Mouse (Mus musculus) hindbrain, postnatal 0 days (tissue): ENCODE data around the gene Pde4d. TPM values are rescaled to one million over a fixed set of nuclear protein-coding genes. Genes with fewer than 3 reads are reported as not detected.

Experiments
- ATAC-seq: fragments of 200-750 bp; cut with Nextera tagmentation; 2 replicates; pipeline ENCODE4 v1.8.0; 2017; ENCODE audit warnings: mild to moderate bottlenecking, moderate TSS enrichment, moderate library complexity
- DNase-seq: peaks from one replicate; pipeline ENCODE4 v3.0.0-alpha.2; 2015; ENCODE audit warnings: low spot score
- H3K27ac ChIP-seq: fragments of 300-500 bp; sonication (generic); 2 replicates; pipeline ENCODE4 v1.5.1; 2014; ENCODE audit warnings: mild to moderate bottlenecking
- H3K27me3 ChIP-seq: fragments of 300-500 bp; sonication (generic); 2 replicates; pipeline ENCODE4 v1.6.1; 2014; ENCODE audit warnings: low read length, mixed read lengths; ENCODE audit not compliant: insufficient read depth
- H3K36me3 ChIP-seq: fragments of 300-500 bp; sonication (generic); 2 replicates; pipeline ENCODE4 v1.6.1; 2014; ENCODE audit warnings: low read length, mixed read lengths; ENCODE audit not compliant: insufficient read depth
- H3K4me1 ChIP-seq: fragments of 300-500 bp; sonication (generic); 2 replicates; pipeline ENCODE4 v1.6.1; 2014; ENCODE audit warnings: antibody characterized with exemption, low read length, mixed read lengths; ENCODE audit not compliant: insufficient read depth
- H3K4me2 ChIP-seq: fragments of 300-500 bp; sonication (generic); 2 replicates; pipeline ENCODE4 v1.6.1; 2014; ENCODE audit warnings: low read depth, mild to moderate bottlenecking, low read length, moderate library complexity, mixed read lengths
- H3K4me3 ChIP-seq: fragments of 300-500 bp; sonication (generic); 2 replicates; pipeline ENCODE4 v1.5.1; 2014; ENCODE audit warnings: low read length
- H3K9ac ChIP-seq: fragments of 300-500 bp; sonication (generic); replicated peaks from 2 replicates; pipeline ENCODE4 v1.6.1; 2014; ENCODE audit warnings: mild to moderate bottlenecking, low read length, moderate library complexity, mixed read lengths
- H3K9me3 ChIP-seq: fragments of 300-500 bp; sonication (generic); 2 replicates; pipeline ENCODE4 v1.6.1; 2016; ENCODE audit warnings: low read length, mixed read lengths
- CTCF ChIP-seq: IDR thresholded peaks from 2 replicates; pipeline ENCODE4 v1.5.1; 2016; ENCODE audit warnings: antibody characterized with exemption, control low read depth, low read depth
- WGBS: fragments of 180-500 bp; shearing (Covaris S2); extraction: QIAGEN DNeasy Blood & Tissue Kit; methylation state at CpG from one replicate; pipeline ENCODE4 v1.1.7; 2014; 5-methylcytosine and 5-hydroxymethylcytosine counted together
- polyA plus RNA-seq: library from polyadenylated mRNA; unstranded; fragments of >200 nt; fragmentation: Nextera tagmentation; extraction: Ambion mirVana; gene quantifications from 2 replicates; pipeline ENCODE4 v1.2.1, GENCODE M21; 2015
- total RNA-seq: library from RNA; depleted of rRNA; stranded (reverse); fragments of >200 nt; gene quantifications from 2 replicates; pipeline ENCODE4 v1.2.3, GENCODE M21; 2014

Gene Pde4d
- total and polyA plus RNA-seq, 2 experiments from 2014 or later, result 19.3 to 77.1 TPM

DNA sequence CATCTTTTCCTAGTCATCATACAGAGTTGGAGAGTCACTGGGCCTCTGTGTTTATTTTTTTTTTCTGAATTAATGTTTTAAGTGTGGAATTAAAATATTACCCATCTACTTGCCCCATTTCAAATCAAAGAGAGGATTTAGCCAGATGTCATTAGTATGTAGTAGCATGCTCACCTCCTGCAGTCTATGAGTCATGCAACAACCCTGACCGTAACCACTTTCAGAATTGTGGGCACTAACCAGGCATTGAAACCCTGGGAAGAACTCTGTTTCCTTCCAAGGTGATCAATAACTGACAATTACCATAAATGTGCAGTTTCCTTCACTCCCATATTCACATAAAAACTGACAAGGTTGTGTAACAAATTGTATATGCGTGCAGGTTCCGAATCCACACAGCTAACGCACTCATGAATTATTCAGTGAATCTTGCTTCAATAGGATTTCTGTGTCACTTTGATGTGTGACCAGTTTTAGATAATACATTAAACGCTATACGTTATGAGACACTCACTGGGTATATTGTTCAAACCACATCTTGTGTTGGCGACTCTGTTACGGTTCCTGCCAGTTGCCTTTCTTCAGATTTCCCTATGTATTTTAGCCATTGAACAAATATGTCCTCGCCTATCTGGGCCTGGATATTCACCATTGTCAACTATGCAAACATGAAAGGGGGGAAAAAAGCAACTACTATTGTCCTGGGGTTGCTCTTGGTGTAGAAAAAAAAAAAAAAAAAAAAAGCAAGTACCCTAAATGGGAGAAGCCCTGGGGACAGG is 719.0 kb downstream of the Pde4d start:
- DNase-seq (no peak), ATAC-seq (no peak)
- no peaks in the 10 kb centered on the region for H3K4me1 ChIP-seq
- H3K27me3 ChIP-seq, result no peaks in the 10 kb centered on the region
- no peak overlapping the region for H3K9ac ChIP-seq
- H3K4me3 ChIP-seq, result no peak overlapping the region
- H3K4me2 ChIP-seq, result no peak overlapping the region
- 33% methylated on average over 9 of the region's 9 CpGs for WGBS
- H3K27ac ChIP-seq, result no peak overlapping the region
- no peaks in the 10 kb centered on the region for H3K9me3 ChIP-seq
- no peak for TF ChIP-seq CTCF
- no peaks in the 10 kb centered on the region for H3K36me3 ChIP-seq

DNA sequence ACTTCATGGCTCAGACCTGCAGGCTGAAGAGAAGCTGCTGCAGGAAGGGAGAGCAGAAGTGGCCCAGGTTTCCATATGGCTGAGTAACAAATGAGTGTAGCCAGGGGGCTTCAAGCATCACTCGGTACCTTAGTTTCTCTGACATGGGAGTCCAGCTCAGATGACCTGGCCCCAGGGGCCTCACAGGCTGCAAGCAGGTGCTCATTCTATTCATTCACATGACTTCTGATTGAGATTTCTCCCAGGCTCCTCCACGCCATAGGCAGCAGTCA is 719.5 kb downstream of the Pde4d start:
- Histone ChIP-seq H3K4me3 (no peak overlapping the region), H3K27ac (no peak overlapping the region), H3K9ac (no peak overlapping the region), H3K4me2 (no peak overlapping the region), H3K27me3 (no peaks in the 10 kb centered on the region), H3K9me3 (no peaks in the 10 kb centered on the region), H3K4me1 (no peaks in the 10 kb centered on the region), H3K36me3 (no peaks in the 10 kb centered on the region)
- DNase-seq (no peak), ATAC-seq (no peak)
- no peak for TF ChIP-seq CTCF
- WGBS, result 53% methylated on average over 2 of the region's 2 CpGs

DNA sequence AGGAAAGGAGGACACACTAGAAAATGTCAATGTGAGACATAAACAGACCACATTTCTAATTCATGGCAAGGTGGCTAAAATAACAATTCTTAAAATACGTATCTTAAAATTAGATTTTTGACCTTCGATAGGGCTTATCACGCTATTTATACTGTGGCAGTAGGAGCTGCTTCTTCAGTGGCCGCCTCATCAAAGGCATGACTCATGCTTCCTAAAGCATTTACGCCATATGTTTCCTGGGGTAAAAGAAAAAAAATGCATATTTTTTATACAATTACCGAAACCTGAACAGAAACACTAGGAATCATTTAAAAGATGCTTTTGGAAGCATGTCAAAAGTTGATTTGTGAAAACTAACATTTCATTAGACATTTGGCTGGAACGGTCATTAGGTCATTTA is 721.9 kb downstream of the Pde4d start:
- Histone ChIP-seq H3K36me3 (no peaks in the 10 kb centered on the region), H3K4me1 (no peaks in the 10 kb centered on the region), H3K9me3 (no peaks in the 10 kb centered on the region), H3K27ac (no peak overlapping the region), H3K4me3 (no peak overlapping the region), H3K9ac (no peak overlapping the region), H3K27me3 (no peaks in the 10 kb centered on the region), H3K4me2 (no peak overlapping the region)
- no peak for TF ChIP-seq CTCF
- WGBS, result 88% methylated on average over 7 of the region's 7 CpGs
- ATAC-seq (no peak), DNase-seq (no peak)

DNA sequence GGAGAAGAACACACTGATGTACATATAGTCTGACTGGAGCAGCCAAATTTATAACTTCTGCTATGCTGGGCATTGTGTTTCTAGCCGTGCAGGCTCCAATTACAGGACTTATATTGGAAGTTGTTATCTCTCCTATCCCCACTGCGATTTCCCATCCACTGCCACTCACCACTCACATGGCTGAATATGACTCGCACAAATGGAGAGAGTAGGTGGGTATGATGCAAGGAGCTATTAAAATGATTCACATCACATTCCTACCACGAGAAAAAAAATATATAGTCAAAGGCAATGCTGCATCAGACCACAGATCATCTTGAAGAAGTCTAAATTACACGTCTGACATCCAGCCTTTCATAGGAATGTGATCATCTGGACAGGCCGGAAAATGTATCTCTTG is 725.5 kb downstream of the Pde4d start:
- TF ChIP-seq CTCF, result no peak
- Histone ChIP-seq H3K9me3 (no peaks in the 10 kb centered on the region), H3K4me3 (no peak overlapping the region), H3K36me3 (no peaks in the 10 kb centered on the region), H3K9ac (no peak overlapping the region), H3K27me3 (no peaks in the 10 kb centered on the region), H3K4me2 (no peak overlapping the region), H3K4me1 (no peaks in the 10 kb centered on the region), H3K27ac (no peak overlapping the region)
- DNase-seq, result no peak
- 84% methylated on average over 6 of the region's 6 CpGs for WGBS
- ATAC-seq, result no peak

DNA sequence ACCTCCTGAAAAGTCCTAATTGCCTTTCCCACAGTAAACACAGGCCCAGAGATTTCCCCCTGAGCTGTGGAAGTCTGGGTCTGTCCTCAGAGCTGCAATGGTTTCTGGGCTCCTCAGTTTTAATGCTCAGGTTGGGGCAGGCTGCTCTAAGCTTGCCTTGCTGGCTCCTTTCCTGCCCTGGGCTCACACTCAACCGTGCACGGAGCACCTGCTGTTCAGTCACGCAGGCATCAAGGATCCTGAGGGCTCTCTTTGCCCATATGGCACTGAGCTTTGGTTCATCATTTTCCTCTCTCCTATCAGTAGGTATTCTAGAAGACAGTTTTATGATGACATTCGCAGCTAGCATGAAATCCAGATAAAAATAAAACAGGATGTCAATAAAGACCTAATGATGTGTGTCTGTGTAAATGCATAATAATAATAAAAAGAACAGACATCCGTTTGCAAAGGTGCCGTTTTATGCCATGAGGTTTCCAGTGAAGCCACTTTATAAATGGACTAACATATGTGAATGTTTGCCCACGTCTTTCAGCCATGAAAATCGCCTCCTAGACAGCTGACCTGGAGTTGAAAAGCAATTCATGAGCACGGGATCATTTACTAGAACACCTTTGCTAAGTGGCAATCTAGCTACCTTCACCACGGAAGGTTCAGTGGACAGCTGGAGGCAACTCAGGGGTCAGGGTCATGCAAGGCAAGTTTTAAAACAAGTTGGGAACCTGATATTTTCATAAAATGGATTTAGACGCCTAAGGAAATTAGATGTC is 726.3 kb downstream of the Pde4d start:
- Histone ChIP-seq H3K27me3 (no peaks in the 10 kb centered on the region), H3K27ac (no peak overlapping the region), H3K9me3 (no peaks in the 10 kb centered on the region), H3K36me3 (no peaks in the 10 kb centered on the region), H3K4me3 (no peak overlapping the region), H3K4me2 (no peak overlapping the region), H3K9ac (no peak overlapping the region), H3K4me1 (no peaks in the 10 kb centered on the region)
- 68% methylated on average over 11 of the region's 11 CpGs for WGBS
- ATAC-seq (0 out of 2 replicates have a peak, but pooled peaks have one; percentile 32), DNase-seq (peak; percentile 27)
- no peak for TF ChIP-seq CTCF

DNA sequence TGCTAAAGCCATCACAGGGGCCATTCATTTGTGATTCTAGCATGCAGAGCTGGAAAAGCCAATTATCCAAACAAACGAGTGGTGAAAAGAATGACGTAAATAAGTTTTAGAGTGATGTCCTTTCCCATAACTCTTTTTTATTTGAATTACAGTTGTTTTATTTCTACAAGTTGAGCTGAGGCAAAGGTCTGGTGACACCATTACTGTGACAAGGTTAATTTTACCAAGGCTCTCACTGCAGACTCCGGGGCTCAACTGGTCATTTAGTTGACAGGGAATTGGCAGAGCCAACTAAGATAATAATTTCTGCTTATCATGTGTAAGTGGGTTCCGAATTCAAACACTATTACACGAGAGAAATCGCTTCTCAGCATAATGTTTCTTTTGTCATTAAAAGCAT is 731.6 kb downstream of the Pde4d start:
- H3K36me3 ChIP-seq, result no peaks in the 10 kb centered on the region
- WGBS, result 62% methylated on average over 6 of the region's 6 CpGs
- H3K9me3 ChIP-seq, result no peaks in the 10 kb centered on the region
- no peak overlapping the region for H3K27ac ChIP-seq
- no peaks in the 10 kb centered on the region for H3K27me3 ChIP-seq
- no peak overlapping the region for H3K9ac ChIP-seq
- no peak for ATAC-seq
- no peaks in the 10 kb centered on the region for H3K4me1 ChIP-seq
- no peak for TF ChIP-seq CTCF
- no peak overlapping the region for H3K4me3 ChIP-seq
- no peak overlapping the region for H3K4me2 ChIP-seq
- no peak for DNase-seq

DNA sequence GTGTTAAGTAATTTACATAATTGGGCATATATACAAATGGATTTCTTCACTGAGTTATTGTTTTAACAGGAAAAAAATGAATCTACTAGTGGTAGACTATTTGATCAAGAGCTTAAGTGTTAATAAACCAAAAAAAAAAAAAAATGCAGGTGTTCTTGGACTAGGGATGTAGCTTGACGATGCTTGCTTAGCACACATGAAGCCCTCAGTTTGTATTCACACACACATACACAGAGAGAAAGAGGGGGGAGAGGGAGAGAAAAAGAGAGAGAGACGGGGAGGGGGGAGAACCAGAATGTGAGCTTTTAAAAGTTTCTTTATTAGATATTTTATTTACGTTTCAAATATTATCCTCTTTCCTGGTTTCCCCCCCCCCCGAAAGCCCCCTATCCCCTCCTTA is 740.9 kb downstream of the Pde4d start:
- Histone ChIP-seq H3K9me3 (no peaks in the 10 kb centered on the region), H3K9ac (no peak overlapping the region), H3K36me3 (no peaks in the 10 kb centered on the region), H3K4me2 (no peak overlapping the region), H3K4me3 (no peak overlapping the region), H3K27ac (no peak overlapping the region), H3K4me1 (no peaks in the 10 kb centered on the region), H3K27me3 (no peaks in the 10 kb centered on the region)
- no peak for ATAC-seq
- no peak for TF ChIP-seq CTCF
- WGBS, result 88% methylated on average over 4 of the region's 4 CpGs
- DNase-seq, result no peak
